Comparison of ENCODE assay signal across 20 mouse cellular contexts in the genomic region with DNA sequence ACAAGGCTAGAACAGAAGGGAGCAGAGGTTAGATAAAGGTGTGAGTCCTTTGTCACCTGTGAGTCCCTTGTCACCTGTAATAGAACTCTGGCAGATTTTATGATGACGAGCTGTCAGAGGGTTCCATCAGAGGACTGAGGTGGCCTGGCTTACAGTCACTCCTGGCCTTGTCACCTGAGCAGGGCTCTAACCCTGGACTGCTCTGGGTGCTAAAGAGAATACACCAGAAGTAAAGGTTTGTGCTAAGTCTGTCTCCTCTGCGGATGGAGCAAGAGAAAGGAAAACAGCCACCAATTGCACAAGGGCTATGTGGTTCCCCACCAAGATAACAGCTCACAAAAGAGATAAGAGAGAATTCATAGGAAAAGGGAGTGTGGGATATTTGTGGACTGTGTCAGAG.
"Had no signal": no experiment of that assay in that cellular context is flagged by ENCODE, and none has a peak within 500 bp of the region (broad histone marks: within the 10 kb centered on the region; RNA-seq: fewer than 3 reads in every experiment).

No protein-coding gene starts in this region.

- H3K4me3 ChIP-seq: layer of hippocampus, adult 2 months; limb, embryonic 10.5 days; limb, embryonic 13.5 days; liver, embryonic 12.5 days; liver, embryonic 15.5 days; lung, embryonic 15.5 days had no signal

- H3K36me3 ChIP-seq: limb, embryonic 10.5 days; limb, embryonic 13.5 days; liver, embryonic 12.5 days; liver, embryonic 15.5 days; lung, embryonic 15.5 days had no signal

- H3K9me3 ChIP-seq: limb, embryonic 10.5 days; limb, embryonic 13.5 days; liver, embryonic 12.5 days; liver, embryonic 15.5 days; lung, embryonic 15.5 days had no signal

- H3K27ac ChIP-seq: kidney, postnatal 0 days; layer of hippocampus, adult 2 months; limb, embryonic 10.5 days; limb, embryonic 13.5 days; liver, embryonic 12.5 days; liver, embryonic 15.5 days; lung, embryonic 15.5 days; stomach, postnatal 0 days had no signal

- ATAC-seq: liver, embryonic 12.5 days had no signal

- DNase-seq: kidney, adult 2 months; kidney, postnatal 25 days; layer of hippocampus, adult 9-11 months; liver; lung, adult 18-20 months; lung, postnatal 10 days; lung, postnatal 4 days; right cerebral cortex, postnatal 14 days; right cerebral cortex, postnatal 4 days; thymus, adult 2 months; thymus, postnatal 14 days; thymus, postnatal 4 days had no signal

- H3K9ac ChIP-seq: limb, embryonic 13.5 days; liver, embryonic 12.5 days; liver, embryonic 15.5 days; lung, embryonic 15.5 days had no signal

- H3K4me2 ChIP-seq: limb, embryonic 13.5 days; liver, embryonic 12.5 days; liver, embryonic 15.5 days; lung, embryonic 15.5 days had no signal

- H3K27me3 ChIP-seq: limb, embryonic 13.5 days; liver, embryonic 12.5 days; liver, embryonic 15.5 days; lung, embryonic 15.5 days had no signal

- H3K4me1 ChIP-seq: limb, embryonic 10.5 days; limb, embryonic 13.5 days; liver, embryonic 12.5 days; liver, embryonic 15.5 days; lung, embryonic 15.5 days had no signal
